Mouse (Mus musculus): ENCODE measurements at regions not wholly inside any gene's neighbourhood (a gene's known extent, or its start where the extent isn't known, plus 50 kb on each side); places are given as distances from the start of the nearest gene placed in this dataset.
"Not testable (repeated sequence)": the region's sequence is repeated elsewhere in the genome, so short reads cannot be mapped to it uniquely, and the experiment has no call there.

DNA sequence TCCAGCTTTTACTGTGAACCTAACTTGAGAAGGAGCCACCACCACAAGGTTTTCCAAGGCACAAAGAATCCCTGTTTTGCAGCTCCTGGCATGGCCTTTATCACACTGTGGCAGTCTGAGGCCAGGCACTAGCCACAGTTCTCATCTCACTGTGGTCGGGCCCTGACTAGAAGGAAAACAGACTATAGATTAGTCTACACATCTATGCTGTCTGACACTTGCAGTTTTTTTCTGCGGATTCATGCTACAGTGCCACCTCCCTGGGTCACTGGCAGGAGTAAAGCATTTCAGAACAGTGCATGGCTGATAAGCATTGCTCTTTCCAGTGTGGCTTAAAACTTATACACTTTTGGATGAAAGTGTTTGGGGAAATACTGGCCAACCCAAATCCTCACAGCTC, 114.3 kb downstream of the Olfr721-ps1 start:
- Histone ChIP-seq H3K4me1 (ENCODE audit: control insufficient read depth, insufficient read depth, low read length) (0 out of 2 replicates have a peak, but pooled peaks cover 5% of the 10 kb centered on the region), H3K9me3 (replicated peaks; ENCODE audit: control insufficient read depth, low read length, poor library complexity, severe bottlenecking) (no peaks in the 10 kb centered on the region), H3K4me3 (ENCODE audit: low read depth, low read length) (no peak overlapping the region), H3K27me3 (ENCODE audit: control insufficient read depth, insufficient read depth, low read depth, low read length) (no peaks in the 10 kb centered on the region), H3K27ac (ENCODE audit: low read length) (no peak overlapping the region), H3K4me2 (ENCODE audit: low read length) (no peak overlapping the region), H3K9ac (ENCODE audit: low read depth, low read length) (no peak overlapping the region), H3K36me3 (ENCODE audit: control insufficient read depth, insufficient read depth, low read length) (no peaks in the 10 kb centered on the region)
- 89% methylated on average over 2 of the region's 2 CpGs for WGBS
- no peak for ATAC-seq

DNA sequence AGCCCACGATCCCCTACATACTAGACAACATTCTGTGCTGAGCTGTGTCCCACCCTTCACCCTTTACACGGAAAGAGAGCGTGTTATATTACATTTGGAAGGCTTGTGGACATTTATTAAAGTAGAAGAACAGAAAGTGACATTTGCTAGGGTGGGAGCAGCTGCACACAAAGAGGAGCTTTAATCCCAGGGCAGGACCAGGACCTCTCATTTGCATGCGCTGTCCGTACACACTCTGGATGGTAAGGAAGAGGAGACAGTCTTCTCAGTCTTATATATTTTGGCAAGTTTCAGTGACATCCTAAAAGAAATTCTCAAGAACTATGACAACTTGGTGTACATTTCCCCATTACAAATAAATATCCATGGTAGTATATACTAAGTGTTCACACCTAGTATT, 114.8 kb downstream of the Olfr721-ps1 start:
- no peaks in the 10 kb centered on the region for H3K9me3 ChIP-seq (replicated peaks; ENCODE audit: control insufficient read depth, low read length, poor library complexity, severe bottlenecking)
- ATAC-seq, result no peak
- 0 out of 2 replicates have a peak, but pooled peaks cover 5% of the 10 kb centered on the region for H3K4me1 ChIP-seq (ENCODE audit: control insufficient read depth, insufficient read depth, low read length)
- no peaks in the 10 kb centered on the region for H3K27me3 ChIP-seq (ENCODE audit: control insufficient read depth, insufficient read depth, low read depth, low read length)
- H3K4me3 ChIP-seq (ENCODE audit: low read depth, low read length), result no peak overlapping the region
- H3K4me2 ChIP-seq (ENCODE audit: low read length), result no peak overlapping the region
- no peak overlapping the region for H3K9ac ChIP-seq (ENCODE audit: low read depth, low read length)
- no peak overlapping the region for H3K27ac ChIP-seq (ENCODE audit: low read length)
- 60% methylated on average over 5 of the region's 5 CpGs for WGBS
- H3K36me3 ChIP-seq (ENCODE audit: control insufficient read depth, insufficient read depth, low read length), result no peaks in the 10 kb centered on the region

DNA sequence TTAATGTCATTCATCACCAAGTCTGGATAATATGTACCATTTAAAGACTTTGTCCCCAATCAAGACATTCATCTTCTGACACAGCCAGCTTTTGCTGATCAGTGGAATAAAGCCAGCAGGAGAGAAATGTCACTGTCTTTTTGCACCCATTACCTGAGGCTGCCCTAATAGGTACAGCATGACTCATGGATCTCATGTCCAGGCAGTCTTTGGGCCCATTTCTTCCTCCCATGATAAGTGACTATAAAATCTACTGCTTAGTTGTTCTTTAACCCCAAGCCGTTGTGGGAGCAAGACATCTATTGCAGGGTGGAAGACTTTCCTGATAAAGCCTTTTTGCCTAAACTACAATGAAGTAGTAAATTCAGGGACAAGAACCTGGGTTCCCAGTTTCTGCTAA, 116.9 kb downstream of the Olfr721-ps1 start:
- ATAC-seq, result no peak
- Histone ChIP-seq H3K27ac (ENCODE audit: low read length) (no peak overlapping the region), H3K36me3 (ENCODE audit: control insufficient read depth, insufficient read depth, low read length) (no peaks in the 10 kb centered on the region), H3K4me1 (ENCODE audit: control insufficient read depth, insufficient read depth, low read length) (0 out of 2 replicates have a peak, but pooled peaks cover 4% of the 10 kb centered on the region), H3K27me3 (ENCODE audit: control insufficient read depth, insufficient read depth, low read depth, low read length) (no peaks in the 10 kb centered on the region), H3K4me3 (ENCODE audit: low read depth, low read length) (no peak overlapping the region), H3K9me3 (replicated peaks; ENCODE audit: control insufficient read depth, low read length, poor library complexity, severe bottlenecking) (no peaks in the 10 kb centered on the region), H3K4me2 (ENCODE audit: low read length) (no peak overlapping the region), H3K9ac (ENCODE audit: low read depth, low read length) (no peak overlapping the region)
- 89% methylated on average over 1 of the region's 1 CpGs for WGBS

DNA sequence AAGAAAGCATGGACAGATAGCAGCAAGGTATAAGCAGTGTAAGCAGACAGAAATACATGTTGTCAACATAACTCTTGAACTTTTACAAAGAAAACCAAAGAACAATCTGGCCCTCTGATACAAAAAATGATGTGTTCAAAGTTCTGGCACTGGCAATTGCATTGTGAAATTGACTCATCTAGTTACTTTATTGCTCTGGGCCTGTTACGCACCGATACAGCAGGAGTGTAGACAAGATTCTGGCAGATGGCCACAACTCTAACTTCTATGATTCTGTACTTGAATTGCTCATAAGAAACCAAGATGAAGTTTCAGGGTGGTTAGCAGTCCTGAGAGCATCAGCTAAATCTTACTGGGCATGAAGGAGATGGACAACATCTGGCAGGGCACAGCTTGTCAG, 117.7 kb downstream of the Olfr721-ps1 start:
- WGBS, result 97% methylated on average over 2 of the region's 2 CpGs

DNA sequence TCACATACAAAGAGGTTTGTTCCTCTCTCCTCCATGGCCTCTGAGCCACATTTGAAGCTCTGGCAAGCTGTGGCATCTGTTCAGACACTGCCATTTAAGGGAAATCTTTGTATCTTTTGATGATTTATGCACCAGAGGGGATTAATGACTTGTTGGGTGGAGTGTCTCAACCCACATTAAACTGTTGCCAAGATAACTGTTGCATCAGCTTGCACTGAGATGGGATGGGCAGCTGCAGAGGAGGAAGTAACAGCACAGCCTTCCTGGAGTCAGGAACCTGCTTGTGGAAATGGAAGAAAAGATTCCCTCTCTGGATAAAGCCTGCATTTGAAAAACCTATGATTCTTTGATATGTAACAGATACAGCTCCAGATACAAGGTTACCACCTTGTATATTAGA, 119.1 kb downstream of the Olfr721-ps1 start:
- no peak overlapping the region for H3K4me3 ChIP-seq (ENCODE audit: low read depth, low read length)
- H3K9ac ChIP-seq (ENCODE audit: low read depth, low read length), result no peak overlapping the region
- ATAC-seq, result no peak
- no peaks in the 10 kb centered on the region for H3K36me3 ChIP-seq (ENCODE audit: control insufficient read depth, insufficient read depth, low read length)
- no peak overlapping the region for H3K4me2 ChIP-seq (ENCODE audit: low read length)
- no peaks in the 10 kb centered on the region for H3K9me3 ChIP-seq (replicated peaks; ENCODE audit: control insufficient read depth, low read length, poor library complexity, severe bottlenecking)
- no peaks in the 10 kb centered on the region for H3K27me3 ChIP-seq (ENCODE audit: control insufficient read depth, insufficient read depth, low read depth, low read length)
- no peak overlapping the region for H3K27ac ChIP-seq (ENCODE audit: low read length)
- H3K4me1 ChIP-seq (ENCODE audit: control insufficient read depth, insufficient read depth, low read length), result no peaks in the 10 kb centered on the region

More for the DNA sequence above, 117.7 kb downstream of the Olfr721-ps1 start:
- Histone ChIP-seq H3K36me3 (ENCODE audit: control insufficient read depth, insufficient read depth, low read length) (no peaks in the 10 kb centered on the region), H3K27me3 (ENCODE audit: control insufficient read depth, insufficient read depth, low read depth, low read length) (no peaks in the 10 kb centered on the region), H3K9me3 (replicated peaks; ENCODE audit: control insufficient read depth, low read length, poor library complexity, severe bottlenecking) (no peaks in the 10 kb centered on the region), H3K4me2 (ENCODE audit: low read length) (no peak overlapping the region), H3K9ac (ENCODE audit: low read depth, low read length) (no peak overlapping the region), H3K4me3 (ENCODE audit: low read depth, low read length) (no peak overlapping the region), H3K27ac (ENCODE audit: low read length) (no peak overlapping the region), H3K4me1 (ENCODE audit: control insufficient read depth, insufficient read depth, low read length) (0 out of 2 replicates have a peak, but pooled peaks cover 2% of the 10 kb centered on the region)
- no peak for ATAC-seq

DNA sequence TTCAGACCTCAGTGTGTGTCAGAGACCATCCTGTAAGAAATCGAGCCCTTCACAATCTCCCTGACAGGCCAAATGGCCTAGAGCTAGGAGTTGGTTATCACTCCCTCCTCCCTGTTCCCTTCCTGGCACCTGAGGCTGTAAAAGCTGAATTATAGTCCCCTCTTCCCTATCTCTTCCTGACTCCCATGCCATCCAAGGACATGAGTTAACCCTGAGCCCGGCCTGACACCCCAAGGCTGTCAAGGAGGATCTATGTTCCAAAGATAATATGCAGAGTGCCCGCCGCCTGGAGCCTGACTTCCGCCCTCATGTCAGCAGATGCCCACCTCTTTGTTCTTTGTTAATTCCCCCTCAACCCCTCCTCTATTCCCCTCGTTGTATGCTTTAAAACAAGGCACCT, 120.2 kb downstream of the Olfr721-ps1 start:
- not testable (repeated sequence) for H3K27me3 ChIP-seq (ENCODE audit: control insufficient read depth, insufficient read depth, low read depth, low read length); H3K4me2 ChIP-seq (ENCODE audit: low read length); ATAC-seq; H3K4me1 ChIP-seq (ENCODE audit: control insufficient read depth, insufficient read depth, low read length); H3K9ac ChIP-seq (ENCODE audit: low read depth, low read length); H3K9me3 ChIP-seq (replicated peaks; ENCODE audit: control insufficient read depth, low read length, poor library complexity, severe bottlenecking); H3K4me3 ChIP-seq (ENCODE audit: low read depth, low read length); H3K36me3 ChIP-seq (ENCODE audit: control insufficient read depth, insufficient read depth, low read length); H3K27ac ChIP-seq (ENCODE audit: low read length)
- 75% methylated on average over 6 of the region's 6 CpGs for WGBS

DNA sequence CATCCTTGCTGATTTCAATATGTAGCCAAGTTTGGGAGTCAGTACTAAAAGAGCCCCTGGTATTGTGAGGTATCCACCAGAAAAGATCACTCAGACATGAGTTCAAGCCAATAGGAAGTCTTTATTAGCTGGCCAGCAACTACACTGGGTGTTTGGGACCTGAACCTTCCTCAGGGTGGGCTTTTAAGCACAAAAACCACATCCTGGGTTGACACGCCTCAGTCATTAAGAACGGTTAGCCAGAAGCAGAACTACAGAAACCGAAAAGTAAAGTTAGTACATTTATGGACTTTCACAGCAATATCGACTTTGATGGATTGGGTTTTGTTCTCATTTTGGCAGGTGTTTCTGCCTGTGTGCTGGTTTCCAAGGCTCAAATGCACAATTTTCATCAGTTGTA, 124.1 kb downstream of the Olfr721-ps1 start:
- H3K27ac ChIP-seq (ENCODE audit: low read length), result no peak overlapping the region
- no peaks in the 10 kb centered on the region for H3K27me3 ChIP-seq (ENCODE audit: control insufficient read depth, insufficient read depth, low read depth, low read length)
- no peak overlapping the region for H3K4me3 ChIP-seq (ENCODE audit: low read depth, low read length)
- ATAC-seq, result no peak
- no peaks in the 10 kb centered on the region for H3K9me3 ChIP-seq (replicated peaks; ENCODE audit: control insufficient read depth, low read length, poor library complexity, severe bottlenecking)
- H3K36me3 ChIP-seq (ENCODE audit: control insufficient read depth, insufficient read depth, low read length), result no peaks in the 10 kb centered on the region
- WGBS, result 93% methylated on average over 4 of the region's 4 CpGs
- no peak overlapping the region for H3K9ac ChIP-seq (ENCODE audit: low read depth, low read length)
- no peaks in the 10 kb centered on the region for H3K4me1 ChIP-seq (ENCODE audit: control insufficient read depth, insufficient read depth, low read length)
- H3K4me2 ChIP-seq (ENCODE audit: low read length), result no peak overlapping the region

DNA sequence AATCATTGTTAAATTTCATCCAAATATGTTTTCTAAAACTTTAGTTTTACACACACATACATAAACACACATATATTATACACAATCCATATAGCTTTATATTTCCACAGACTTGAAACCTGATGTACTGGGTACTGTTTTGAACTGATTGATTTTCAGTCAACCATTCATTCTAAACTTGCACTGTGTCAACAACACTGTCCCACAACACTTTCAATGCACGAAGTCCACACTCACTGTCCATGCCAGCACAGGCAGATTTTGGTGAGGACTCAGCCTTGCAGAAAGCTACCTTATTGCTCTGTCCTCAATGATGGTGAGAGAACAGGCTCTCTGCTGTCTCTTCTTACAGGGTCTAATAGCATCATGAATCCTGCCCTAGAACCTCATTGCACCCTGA, 127.3 kb downstream of the Olfr721-ps1 start:
- ATAC-seq, result no peak
- Histone ChIP-seq H3K9me3 (replicated peaks; ENCODE audit: control insufficient read depth, low read length, poor library complexity, severe bottlenecking) (no peaks in the 10 kb centered on the region), H3K9ac (ENCODE audit: low read depth, low read length) (no peak overlapping the region), H3K4me2 (ENCODE audit: low read length) (no peak overlapping the region), H3K27me3 (ENCODE audit: control insufficient read depth, insufficient read depth, low read depth, low read length) (no peaks in the 10 kb centered on the region), H3K4me1 (ENCODE audit: control insufficient read depth, insufficient read depth, low read length) (no peaks in the 10 kb centered on the region), H3K27ac (ENCODE audit: low read length) (no peak overlapping the region), H3K4me3 (ENCODE audit: low read depth, low read length) (no peak overlapping the region), H3K36me3 (ENCODE audit: control insufficient read depth, insufficient read depth, low read length) (no peaks in the 10 kb centered on the region)
- 89% methylated on average over 1 of the region's 1 CpGs for WGBS

DNA sequence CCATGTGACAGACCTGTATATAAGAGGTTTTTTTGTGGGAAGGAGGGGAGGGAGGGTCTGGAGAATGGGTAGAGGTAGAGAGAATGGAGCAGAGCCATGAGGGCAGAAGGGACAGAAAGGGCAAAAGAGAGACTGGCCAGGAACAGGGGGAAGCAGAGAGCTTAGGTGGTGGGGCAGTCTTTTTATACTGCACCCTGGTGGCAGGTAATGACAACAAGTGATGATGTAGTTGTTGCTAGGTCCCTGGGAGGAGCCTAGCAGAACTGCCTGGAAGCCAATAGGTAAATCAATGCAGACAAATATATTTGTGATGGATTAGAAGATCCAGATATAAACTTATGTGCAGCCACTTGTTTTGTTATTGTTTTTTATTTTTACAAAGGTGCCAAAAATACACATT, 140.1 kb downstream of the Olfr721-ps1 start:
- no peaks in the 10 kb centered on the region for H3K9me3 ChIP-seq (replicated peaks; ENCODE audit: control insufficient read depth, low read length, poor library complexity, severe bottlenecking)

DNA sequence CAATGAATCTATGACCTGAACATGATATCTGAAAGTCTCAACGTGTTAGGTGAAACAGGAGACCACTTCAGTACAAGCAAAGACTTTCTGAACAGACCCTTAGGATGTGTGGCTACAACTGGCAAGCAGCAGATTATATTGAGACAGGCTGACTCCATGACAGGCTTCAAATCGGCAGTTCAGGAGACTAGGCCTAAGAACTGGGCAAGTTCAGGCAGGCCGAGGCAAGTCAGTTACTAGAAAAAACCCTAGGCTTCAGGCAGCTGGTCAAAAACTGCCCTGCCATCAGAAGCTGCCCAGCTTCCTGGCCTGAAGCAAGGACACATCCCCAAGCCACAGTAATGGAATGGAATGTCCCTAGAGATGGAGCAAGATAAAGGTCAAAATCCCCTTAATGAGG, 140.6 kb downstream of the Olfr721-ps1 start:
- WGBS, result 75% methylated on average over 3 of the region's 3 CpGs
- ATAC-seq, result no peak

More for the DNA sequence above, 140.1 kb downstream of the Olfr721-ps1 start:
- H3K27ac ChIP-seq (ENCODE audit: low read length), result no peak overlapping the region
- no peak overlapping the region for H3K9ac ChIP-seq (ENCODE audit: low read depth, low read length)
- H3K4me1 ChIP-seq (ENCODE audit: control insufficient read depth, insufficient read depth, low read length), result no peaks in the 10 kb centered on the region
- ATAC-seq, result no peak
- no peak overlapping the region for H3K4me2 ChIP-seq (ENCODE audit: low read length)
- no peak overlapping the region for H3K4me3 ChIP-seq (ENCODE audit: low read depth, low read length)
- no peaks in the 10 kb centered on the region for H3K27me3 ChIP-seq (ENCODE audit: control insufficient read depth, insufficient read depth, low read depth, low read length)
- no peaks in the 10 kb centered on the region for H3K36me3 ChIP-seq (ENCODE audit: control insufficient read depth, insufficient read depth, low read length)

More for the DNA sequence above, 140.6 kb downstream of the Olfr721-ps1 start:
- Histone ChIP-seq H3K9me3 (replicated peaks; ENCODE audit: control insufficient read depth, low read length, poor library complexity, severe bottlenecking) (no peaks in the 10 kb centered on the region), H3K27ac (ENCODE audit: low read length) (no peak overlapping the region), H3K4me3 (ENCODE audit: low read depth, low read length) (no peak overlapping the region), H3K4me1 (ENCODE audit: control insufficient read depth, insufficient read depth, low read length) (no peaks in the 10 kb centered on the region), H3K36me3 (ENCODE audit: control insufficient read depth, insufficient read depth, low read length) (no peaks in the 10 kb centered on the region), H3K4me2 (ENCODE audit: low read length) (no peak overlapping the region), H3K27me3 (ENCODE audit: control insufficient read depth, insufficient read depth, low read depth, low read length) (no peaks in the 10 kb centered on the region), H3K9ac (ENCODE audit: low read depth, low read length) (no peak overlapping the region)

Measured in midbrain, embryonic 16.5 days (tissue).